Mouse (Mus musculus) heart, adult 2 months (tissue): Measurements from ENCODE around the gene Dusp16.

Experiments used
- CTCF ChIP-seq: fragments of 200-600 bp; IDR thresholded peaks from 2 replicates; pipeline ENCODE4 v1.8.1; 2022; ENCODE audit warnings: antibody characterized with exemption, mild to moderate bottlenecking, moderate library complexity
- EP300 ChIP-seq: fragments of 200-500 bp; IDR thresholded peaks from 2 replicates; pipeline ENCODE4 v1.6.1; 2011; ENCODE audit warnings: low read depth, low read length, control low read depth; ENCODE audit not compliant: insufficient read depth
- POLR2A ChIP-seq: fragments of 200-500 bp; IDR thresholded peaks from 2 replicates; pipeline ENCODE4 v1.6.1; 2011; ENCODE audit warnings: mild to moderate bottlenecking, low read depth, low read length, control low read depth; ENCODE audit not compliant: insufficient read depth

- TF ChIP-seq CTCF (no peak), POLR2A (no peak), EP300 (no peak)
Observed at GRCm38 (mm10) chr6:134706467-134706866, 86.0 kb downstream of the Dusp16 start.
